8 mouse cellular contexts compared by ENCODE assay signal in genomic region chr12:83631743-83632679, GRCm38 (mm10). TPM values are rescaled to one million over a fixed set of nuclear protein-coding genes. Genes with fewer than 3 reads are reported as not detected.
DNase-seq lines count a peak whose midpoint lies in the region; ATAC-seq lines count a peak whose summit lies in the region.

No protein-coding gene starts in this region.

- no peaks in the 10 kb centered on the region for H3K27me3 ChIP-seq in intestine, embryonic 14.5 days (replicated peaks; ENCODE audit: control insufficient read depth, insufficient read depth, low read length)

- no peaks in the 10 kb centered on the region for H3K9me3 ChIP-seq in intestine, embryonic 14.5 days (ENCODE audit: control insufficient read depth, low read length)

- under 1% methylated on average over 62 of the region's 68 CpGs for WGBS in intestine, embryonic 14.5 days

- H3K9ac ChIP-seq in intestine, embryonic 14.5 days (ENCODE audit: low read length) = peak overlapping the region; percentile 99

- peaks cover 19% of the 10 kb centered on the region for H3K36me3 ChIP-seq in intestine, embryonic 14.5 days (ENCODE audit: control insufficient read depth, insufficient read depth, low read length)

- intact Hi-C loops in left cerebral cortex, postnatal 14 days (cut with DNase I) = no loop called here

- H3K4me3 ChIP-seq in intestine, embryonic 14.5 days (ENCODE audit: low read depth, low read length) = peak overlapping the region; percentile 86

- peak overlapping the region; percentile 95 for H3K27ac ChIP-seq in intestine, embryonic 14.5 days (ENCODE audit: low read depth)

- 0 out of 2 replicates have a peak, but pooled peaks cover 9% of the 10 kb centered on the region for H3K4me1 ChIP-seq in intestine, embryonic 14.5 days (replicated peaks; ENCODE audit: control insufficient read depth, insufficient read depth, low read length)

- peak overlapping the region; percentile 77 for H3K4me2 ChIP-seq in intestine, embryonic 14.5 days (ENCODE audit: low read length)

- peak; percentile 100 for ATAC-seq in intestine, embryonic 14.5 days (replicated peaks; ENCODE audit: low FRiP score, low TSS enrichment, low read depth)

- DNase-seq in adrenal gland, adult 18-20 months (ENCODE audit: low spot score in 2 of 2) = peak; percentile 87 to 93
- peak; percentile 97 for DNase-seq in embryo, embryonic 11 days
- DNase-seq in gastrocnemius, postnatal 25 days = peak; percentile 97
- peak; percentile 97 for DNase-seq in intestine, embryonic 14.5 days (ENCODE audit: low spot score)
- DNase-seq in left cerebral cortex, postnatal 14 days (ENCODE audit: low spot score in 2 of 2) = peak; percentile 97 to 99
- peak; percentile 99 for DNase-seq in mesoderm, embryonic 11.5 days (ENCODE audit: low read depth, low spot score)
- DNase-seq in right cerebral cortex, postnatal 36 days (ENCODE audit: low spot score in 2 of 2) = peak; percentile 95 to 96
- peak; percentile 98 for DNase-seq in yolk sac, embryonic 10.5 days (ENCODE audit: low spot score)

RNA-seq across cellular contexts. Expression of gene Rbm25, which starts 1.0 kb away (rescaled TPM):
- 10 to 100 TPM; 76.5 to 89.7 TPM for total RNA-seq in adrenal gland, adult 18-20 months (2021)
- total RNA-seq in gastrocnemius, postnatal 25 days (2021) = 10 to 100 TPM; 40.2 to 48.9 TPM
- 232 and 252 TPM in 2 replicates for polyA plus RNA-seq in intestine, embryonic 14.5 days (2014; fragmentation: Nextera tagmentation; extraction: Ambion mirVana)
- 100 to 1,000 TPM; 114 to 119 TPM for total RNA-seq in left cerebral cortex, postnatal 14 days (2021)

RNA-seq across cellular contexts. Expression of gene Zfyve1, which starts 35.0 kb away (rescaled TPM):
- 10 to 100 TPM; 28.7 to 37.1 TPM for total RNA-seq in adrenal gland, adult 18-20 months (2021)
- 10 to 100 TPM; 12.8 to 20.3 TPM for total RNA-seq in gastrocnemius, postnatal 25 days (2021)
- 14.0 and 16.7 TPM in 2 replicates for polyA plus RNA-seq in intestine, embryonic 14.5 days (2014; fragmentation: Nextera tagmentation; extraction: Ambion mirVana)
- 10 to 100 TPM; 38.2 to 40.4 TPM for total RNA-seq in left cerebral cortex, postnatal 14 days (2021)

RNA-seq across cellular contexts. Expression of gene Psen1, which starts 55.9 kb away (rescaled TPM):
- total RNA-seq in adrenal gland, adult 18-20 months (2021) = 10 to 100 TPM; 56.4 to 67.8 TPM
- total RNA-seq in gastrocnemius, postnatal 25 days (2021) = 10 to 100 TPM; 21.9 to 22.9 TPM
- polyA plus RNA-seq in intestine, embryonic 14.5 days (2014; fragmentation: Nextera tagmentation; extraction: Ambion mirVana) = 87.6 and 92.7 TPM in 2 replicates
- 10 to 100 TPM; 61.9 to 63.5 TPM for total RNA-seq in left cerebral cortex, postnatal 14 days (2021)

Comparison
In these comparisons a context has a peak if more than half of its experiments do, and no peak if none do; other contexts are left out.
1. Peak in every context shown above with its lines: DNase-seq, ATAC-seq, H3K4me3 ChIP-seq and H3K27ac ChIP-seq.